Mouse (Mus musculus) heart, embryonic 16.5 days (tissue): ENCODE results near the gene Rps26. TPM values are rescaled to one million over a fixed set of nuclear protein-coding genes. Genes with fewer than 3 reads are reported as not detected.
"Not testable (repeated sequence)": the region's sequence is repeated elsewhere in the genome, so short reads cannot be mapped to it uniquely, and the experiment has no call there.

Experiments used
- ATAC-seq: fragments of 200-750 bp; cut with Nextera tagmentation; replicated peaks from 2 replicates; pipeline ENCODE4 v1.8.0; 2017; ENCODE audit warnings: moderate number of reproducible peaks; ENCODE audit not compliant: insufficient read depth, low FRiP score; ENCODE audit errors: extremely low read depth
- H3K27ac ChIP-seq: fragments of 300-500 bp; sonication (generic); 2 replicates; pipeline ENCODE4 v1.5.1; 2014; ENCODE audit warnings: mild to moderate bottlenecking, low read length, control low read depth, moderate library complexity
- H3K27me3 ChIP-seq: fragments of 300-500 bp; sonication (generic); 2 replicates; pipeline ENCODE4 v1.6.1; 2014; ENCODE audit warnings: low read length, mixed read lengths; ENCODE audit not compliant: control insufficient read depth, insufficient read depth
- H3K36me3 ChIP-seq: fragments of 300-500 bp; sonication (generic); 2 replicates; pipeline ENCODE4 v1.6.1; 2014; ENCODE audit not compliant: control insufficient read depth, insufficient read depth
- H3K4me1 ChIP-seq: fragments of 300-500 bp; sonication (generic); 2 replicates; pipeline ENCODE4 v1.6.1; 2014; ENCODE audit warnings: low read length, mixed read lengths; ENCODE audit not compliant: control insufficient read depth, insufficient read depth
- H3K4me2 ChIP-seq: fragments of 300-500 bp; sonication (generic); 2 replicates; pipeline ENCODE4 v1.6.1; 2014; ENCODE audit warnings: low read depth, mild to moderate bottlenecking, control low read depth, low read length
- H3K4me3 ChIP-seq: fragments of 300-500 bp; sonication (generic); 2 replicates; pipeline ENCODE4 v1.5.1; 2014; ENCODE audit warnings: mild to moderate bottlenecking, control low read depth, low read length
- H3K9ac ChIP-seq: fragments of 300-500 bp; sonication (generic); 2 replicates; pipeline ENCODE4 v1.6.1; 2014; ENCODE audit warnings: low read length, control low read depth
- H3K9me3 ChIP-seq: fragments of 300-500 bp; sonication (generic); replicated peaks from 2 replicates; pipeline ENCODE4 v1.6.1; 2016; ENCODE audit warnings: low read length; ENCODE audit not compliant: control insufficient read depth
- WGBS: fragments of 180-500 bp; shearing (Covaris S2); extraction: QIAGEN DNeasy Blood & Tissue Kit; methylation state at CpG from one replicate; pipeline ENCODE4 v1.1.7; 2014; 5-methylcytosine and 5-hydroxymethylcytosine counted together
- polyA plus RNA-seq: library from polyadenylated mRNA; unstranded; fragments of >200 nt; fragmentation: Nextera tagmentation; extraction: Ambion mirVana; gene quantifications from 2 replicates; pipeline ENCODE4 v1.2.1, GENCODE M21; 2015

Gene Rps26
- polyA plus RNA-seq, 1 experiment from 2014 or later, result 316 TPM

DNA sequence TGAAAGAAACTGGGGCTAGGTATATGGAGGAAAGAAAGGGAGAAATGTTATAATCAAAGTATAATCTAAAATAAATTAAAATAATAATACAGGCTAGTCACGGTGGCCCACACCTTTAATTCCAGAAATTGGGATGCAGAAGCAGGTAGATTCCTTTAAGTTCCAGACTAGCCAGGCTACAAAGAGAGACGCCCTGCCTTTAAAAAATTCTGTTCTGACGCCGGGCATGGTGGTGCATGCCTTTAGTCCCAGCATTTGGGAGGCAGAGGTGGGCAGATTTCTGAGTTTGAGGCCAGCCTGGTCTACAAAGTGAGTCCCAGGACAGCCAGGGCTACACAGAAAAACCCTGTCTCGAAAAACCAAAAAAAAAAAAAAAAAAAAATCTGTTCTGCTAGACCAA lies 3.8 kb upstream of the Rps26 start:
- H3K4me1 ChIP-seq, H3K27me3 ChIP-seq, H3K9me3 ChIP-seq, H3K27ac ChIP-seq, H3K9ac ChIP-seq, H3K4me3 ChIP-seq, H3K36me3 ChIP-seq, ATAC-seq, H3K4me2 ChIP-seq: not testable (repeated sequence)
- 79% methylated on average over 5 of the region's 5 CpGs for WGBS

DNA sequence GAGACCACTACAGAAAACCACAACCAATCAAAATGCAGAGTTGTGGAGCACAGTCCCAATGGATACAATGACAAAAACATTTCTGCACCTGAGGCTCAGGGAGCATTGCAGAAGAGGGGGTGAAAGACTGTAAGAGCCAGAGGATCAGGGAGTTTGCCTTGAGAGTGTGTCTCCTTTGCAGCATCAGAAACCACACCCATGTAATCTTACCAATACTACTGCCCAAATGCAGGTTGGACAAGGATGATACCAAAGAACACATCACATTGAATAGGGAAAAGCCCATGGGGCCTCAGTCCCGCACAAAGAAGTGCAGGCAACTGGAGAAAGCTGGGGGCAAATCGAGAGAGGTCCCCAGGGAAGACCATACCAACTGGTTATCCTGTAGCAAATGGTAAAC lies 3.2 kb upstream of the Rps26 start:
- ATAC-seq, result no peak
- Histone ChIP-seq H3K9ac (no peak overlapping the region), H3K4me2 (no peak overlapping the region), H3K9me3 (no peaks in the 10 kb centered on the region), H3K4me3 (no peak overlapping the region), H3K36me3 (peaks cover 6% of the 10 kb centered on the region), H3K4me1 (peaks cover 8% of the 10 kb centered on the region), H3K27ac (no peak overlapping the region), H3K27me3 (no peaks in the 10 kb centered on the region)
- 80% methylated on average over 2 of the region's 2 CpGs for WGBS

DNA sequence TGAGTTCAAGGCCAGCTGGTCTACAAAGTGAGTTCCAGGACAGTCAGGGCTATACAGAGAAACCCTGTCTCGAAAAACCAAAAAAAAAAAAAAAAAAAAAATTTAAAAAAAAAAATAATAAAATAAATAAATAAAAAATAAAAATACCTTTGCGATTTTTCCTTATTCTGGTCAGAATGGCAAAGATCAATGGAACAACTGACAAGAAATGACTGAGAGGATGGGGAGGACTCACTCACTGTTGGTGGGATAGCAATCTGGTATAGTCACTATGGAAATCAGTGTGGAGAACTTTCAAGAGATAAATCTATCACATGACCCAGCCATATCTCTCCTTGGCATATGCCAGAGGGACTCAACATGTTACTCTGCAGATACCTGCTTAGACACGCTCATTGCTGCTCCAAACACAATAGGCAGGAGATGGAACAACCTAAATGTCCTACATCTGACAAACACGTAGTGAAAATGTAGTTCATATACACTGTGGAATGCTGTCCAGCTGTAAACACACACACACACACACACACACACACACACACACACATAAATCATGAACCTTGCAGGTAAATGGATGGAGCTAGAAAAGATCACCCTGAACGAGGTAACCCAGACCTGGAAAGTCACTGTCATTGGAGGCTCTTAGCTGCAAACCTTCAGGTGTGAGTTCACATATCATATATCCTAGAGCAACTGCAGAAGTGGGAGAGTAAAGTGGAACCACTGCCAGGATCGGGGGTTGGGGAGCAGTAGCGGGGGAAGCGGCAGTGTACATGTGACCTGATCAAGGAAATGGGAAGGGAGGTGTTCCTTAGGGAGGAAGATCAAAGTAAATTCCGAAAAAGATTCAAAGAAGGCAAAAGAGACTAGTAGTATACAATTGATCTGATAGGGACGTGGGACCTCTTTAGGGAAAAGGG lies 1.1 kb upstream of the Rps26 start:
- Histone ChIP-seq H3K27me3 (no peaks in the 10 kb centered on the region), H3K9me3 (no peaks in the 10 kb centered on the region), H3K4me1 (peaks cover 8% of the 10 kb centered on the region), H3K36me3 (peaks cover 20% of the 10 kb centered on the region), H3K9ac (no peak overlapping the region), H3K4me2 (no peak overlapping the region), H3K4me3 (no peak overlapping the region), H3K27ac (no peak overlapping the region)
- 74% methylated on average over 10 of the region's 10 CpGs for WGBS
- ATAC-seq, result no peak

GRCm38 (mm10) chr10:128625287-128625894 lies 1.2 kb downstream of the Rps26 start:
- Histone ChIP-seq H3K9ac (peak overlapping the region; percentile 93), H3K4me3 (peak overlapping the region; percentile 91), H3K9me3 (no peaks in the 10 kb centered on the region), H3K27ac (peak overlapping the region; percentile 76), H3K27me3 (no peaks in the 10 kb centered on the region), H3K4me2 (peak overlapping the region; percentile 93), H3K4me1 (peaks cover 8% of the 10 kb centered on the region), H3K36me3 (peaks cover 20% of the 10 kb centered on the region)
- WGBS, result 34% methylated on average over 7 of the region's 7 CpGs
- no peak for ATAC-seq

DNA sequence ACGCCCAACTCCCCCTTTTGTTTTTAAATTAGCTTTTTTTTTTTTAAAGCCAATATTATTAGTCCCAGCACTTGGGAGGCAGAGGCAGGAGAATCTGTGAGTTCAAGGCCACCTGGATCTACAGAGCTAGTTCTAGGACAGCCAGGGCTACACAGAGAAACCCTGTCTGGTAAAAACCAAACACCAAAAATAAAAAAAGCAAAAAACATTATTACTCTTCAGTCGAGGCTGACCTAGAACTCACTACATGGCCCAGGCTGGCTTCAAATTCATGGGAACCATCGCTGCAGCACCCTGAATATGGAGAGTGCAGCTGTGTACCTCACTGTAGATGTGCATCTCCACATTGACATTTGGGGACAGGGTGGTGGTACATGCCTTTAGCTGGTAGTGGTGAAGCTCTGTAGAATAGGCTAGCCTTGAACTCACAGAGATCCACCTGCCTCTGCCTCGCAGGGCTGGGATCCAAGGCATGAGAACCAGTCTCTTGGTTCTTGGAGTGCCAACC lies 3.4 kb downstream of the Rps26 start:
- not testable (repeated sequence) for H3K4me1 ChIP-seq, H3K4me3 ChIP-seq, H3K27ac ChIP-seq, ATAC-seq, H3K9ac ChIP-seq, H3K27me3 ChIP-seq, H3K9me3 ChIP-seq, H3K4me2 ChIP-seq
- WGBS, result 82% methylated on average over 4 of the region's 4 CpGs
- peaks cover 20% of the 10 kb centered on the region for H3K36me3 ChIP-seq

DNA sequence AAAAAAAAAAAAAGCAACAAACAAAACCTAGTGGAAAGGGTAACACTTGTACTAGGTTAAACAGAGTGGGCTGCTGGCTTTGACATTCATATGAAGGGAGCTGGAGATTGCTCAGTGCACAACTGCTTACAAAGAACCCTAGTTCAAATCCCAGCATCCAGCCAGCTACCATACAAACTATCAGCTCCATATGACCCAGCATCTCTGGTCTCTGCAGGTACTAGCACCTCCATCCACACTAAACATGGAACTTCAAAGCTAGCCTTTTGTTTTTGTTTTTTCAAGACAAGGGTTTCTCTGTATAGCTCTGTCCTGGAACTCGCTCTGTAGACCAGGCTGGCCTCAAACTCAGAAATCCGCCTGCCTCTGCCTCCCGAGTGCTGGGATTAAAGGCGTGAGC lies 3.8 kb downstream of the Rps26 start:
- H3K36me3 ChIP-seq, result peaks cover 20% of the 10 kb centered on the region
- no peaks in the 10 kb centered on the region for H3K9me3 ChIP-seq
- H3K4me3 ChIP-seq, result no peak overlapping the region
- 83% methylated on average over 4 of the region's 4 CpGs for WGBS
- H3K4me1 ChIP-seq, result peaks cover 8% of the 10 kb centered on the region
- H3K27me3 ChIP-seq, result no peaks in the 10 kb centered on the region
- no peak overlapping the region for H3K27ac ChIP-seq
- H3K4me2 ChIP-seq, result no peak overlapping the region
- ATAC-seq, result no peak
- H3K9ac ChIP-seq, result no peak overlapping the region

DNA sequence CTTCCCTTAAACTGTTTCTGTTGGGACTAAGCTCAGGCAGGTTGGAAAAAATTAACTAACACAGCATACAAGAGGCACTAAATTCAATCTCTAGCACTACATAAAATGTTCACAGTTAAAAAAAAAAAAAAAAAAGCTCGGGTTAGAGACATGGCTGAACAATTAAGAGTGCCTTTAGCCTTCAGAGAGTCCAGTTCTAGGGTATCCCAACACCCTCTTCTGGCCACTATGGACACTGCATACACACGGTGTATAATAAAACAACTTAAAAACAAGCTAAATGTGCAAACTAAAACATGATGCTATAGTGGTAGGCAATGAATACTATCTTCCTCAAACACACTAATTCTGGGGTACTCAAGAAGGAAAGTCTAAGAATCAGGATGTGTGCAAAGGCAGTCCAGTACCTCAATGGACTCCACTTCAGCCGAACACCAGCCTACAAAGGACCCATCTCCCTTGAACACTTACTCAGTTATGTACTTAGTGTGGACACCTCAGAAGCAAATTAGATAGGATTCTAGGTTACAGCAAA lies 4.5 kb downstream of the Rps26 start:
- H3K9ac ChIP-seq, result no peak overlapping the region
- no peaks in the 10 kb centered on the region for H3K9me3 ChIP-seq
- H3K4me1 ChIP-seq, result peaks cover 8% of the 10 kb centered on the region
- 75% methylated on average over 3 of the region's 3 CpGs for WGBS
- no peak overlapping the region for H3K27ac ChIP-seq
- H3K4me2 ChIP-seq, result no peak overlapping the region
- no peak overlapping the region for H3K4me3 ChIP-seq
- H3K36me3 ChIP-seq, result peaks cover 20% of the 10 kb centered on the region
- ATAC-seq, result no peak
- H3K27me3 ChIP-seq, result no peaks in the 10 kb centered on the region

DNA sequence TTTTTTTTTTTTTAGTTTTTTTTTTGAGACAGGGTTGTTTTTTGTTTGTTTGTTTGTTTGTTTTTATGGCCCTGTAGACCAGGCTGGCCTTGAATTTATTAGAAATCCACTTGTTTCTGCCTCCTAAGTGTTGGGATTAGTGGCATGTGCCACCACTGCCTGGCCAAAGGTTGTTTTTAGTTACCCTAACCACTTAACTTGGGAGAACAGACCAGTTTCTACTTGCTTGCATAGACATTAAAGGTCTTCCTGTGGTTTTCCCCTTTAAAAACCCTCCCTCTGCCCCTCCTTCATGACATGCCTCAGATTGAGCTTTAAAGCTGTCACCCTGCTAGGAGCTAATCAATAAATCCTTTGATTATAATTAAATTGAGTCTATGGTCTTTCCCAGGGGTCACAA lies 6.3 kb downstream of the Rps26 start:
- no peak for ATAC-seq
- Histone ChIP-seq H3K9ac (no peak overlapping the region), H3K27ac (no peak overlapping the region)

GRCm38 (mm10) chr10:128619148-128619547 lies 7.4 kb downstream of the Rps26 start:
- H3K27me3 ChIP-seq, H3K36me3 ChIP-seq, H3K9me3 ChIP-seq, H3K4me2 ChIP-seq, ATAC-seq, H3K4me1 ChIP-seq, H3K9ac ChIP-seq, H3K4me3 ChIP-seq, H3K27ac ChIP-seq: not testable (repeated sequence)
- 80% methylated on average over 5 of the region's 5 CpGs for WGBS

More for the DNA sequence above, 6.3 kb downstream of the Rps26 start:
- no peak overlapping the region for H3K4me3 ChIP-seq
- H3K36me3 ChIP-seq, result peaks cover 18% of the 10 kb centered on the region
- H3K4me2 ChIP-seq, result no peak overlapping the region
- H3K27me3 ChIP-seq, result no peaks in the 10 kb centered on the region
- H3K9me3 ChIP-seq, result no peaks in the 10 kb centered on the region
- H3K4me1 ChIP-seq, result peaks cover 4% of the 10 kb centered on the region
